Mouse (Mus musculus) erythroid progenitor cell, adult 5-6 weeks (primary cell): ENCODE data around the gene Lrrc4b. TPM values are rescaled to one million over a fixed set of nuclear protein-coding genes. Genes with fewer than 3 reads are reported as not detected.

ENCODE experiments used
- ATAC-seq: replicated peaks from 2 replicates; pipeline ENCODE4 v1.8.0; 2016; ENCODE audit warnings: moderate number of reproducible peaks, mild to moderate bottlenecking, moderate TSS enrichment, inconsistent platforms; ENCODE audit not compliant: poor library complexity, low FRiP score, severe bottlenecking
- total RNA-seq, 2 experiments: library from RNA; stranded (forward) in 1 of 2; stranded (reverse) in 1 of 2; fragments of 150-400 nt in 1 of 2; fragments of 186-747, 209-891 nt in 1 of 2; gene quantifications; 2 replicates each; pipeline versions ENCODE4 v1.2.3 to v1.2.4; 2015 to 2017; ENCODE audit warnings: low replicate concordance in 2 of 2

Lrrc4b gene
- total RNA-seq, 2 experiments from 2014 or later, result not detected

DNA sequence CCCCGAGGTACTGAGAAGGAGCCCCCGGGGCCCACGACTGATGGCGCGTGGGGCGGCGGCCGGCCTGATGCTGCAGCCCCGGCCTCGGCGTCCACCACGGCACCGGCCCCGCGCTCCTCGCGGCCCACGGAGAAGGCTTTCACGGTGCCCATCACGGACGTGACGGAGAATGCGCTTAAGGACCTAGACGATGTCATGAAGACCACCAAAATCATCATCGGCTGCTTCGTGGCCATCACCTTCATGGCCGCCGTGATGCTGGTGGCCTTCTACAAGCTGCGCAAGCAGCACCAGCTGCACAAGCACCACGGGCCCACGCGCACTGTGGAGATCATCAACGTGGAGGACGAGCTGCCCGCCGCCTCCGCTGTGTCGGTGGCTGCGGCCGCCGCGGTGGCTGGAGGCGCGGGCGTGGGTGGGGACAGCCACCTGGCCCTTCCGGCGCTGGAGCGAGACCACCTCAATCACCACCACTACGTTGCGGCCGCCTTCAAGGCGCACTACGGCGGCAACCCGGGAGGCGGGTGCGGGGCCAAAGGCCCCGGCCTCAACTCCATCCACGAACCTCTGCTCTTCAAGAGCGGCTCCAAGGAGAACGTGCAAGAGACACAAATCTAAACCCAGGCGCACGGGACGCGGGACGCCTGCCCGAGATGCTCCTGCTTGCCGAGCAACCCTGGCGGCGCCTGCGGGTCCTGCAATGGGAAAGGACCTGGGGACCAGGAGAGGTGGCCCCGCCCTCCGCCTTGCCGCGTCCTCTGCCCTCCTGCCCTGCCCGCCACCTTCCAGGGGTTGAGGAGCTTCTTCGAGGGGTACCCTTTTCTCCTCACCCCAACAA, 33.6 kb downstream of the Lrrc4b start:
- 0 out of 2 replicates have a peak, but pooled peaks have one; percentile 41 for ATAC-seq

GRCm38 (mm10) chr7:44463056-44463425, 34.2 kb downstream of the Lrrc4b start:
- ATAC-seq, result no peak

- no peak for ATAC-seq
Measured at GRCm38 (mm10) chr7:44463556-44464225, 34.9 kb downstream of the Lrrc4b start.

DNA sequence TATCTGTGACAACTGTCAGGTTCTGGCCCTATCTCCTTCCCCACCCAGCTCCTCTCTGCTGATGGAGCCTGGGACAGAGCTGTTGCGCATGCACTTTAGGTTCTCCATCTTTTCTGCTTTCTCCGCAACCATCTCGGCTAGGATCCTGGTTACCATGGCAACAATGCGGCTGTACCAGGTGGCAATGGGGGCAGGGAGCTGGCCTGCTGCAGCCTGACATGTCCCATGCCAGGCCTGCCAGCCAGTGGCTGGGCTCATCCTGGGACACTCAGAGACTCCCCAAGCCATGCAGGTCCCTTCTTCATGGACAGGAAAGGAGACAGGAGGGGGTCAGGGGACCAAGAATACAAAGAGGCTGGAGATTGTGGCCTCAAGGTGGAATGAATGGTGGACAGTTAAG, 35.7 kb downstream of the Lrrc4b start:
- no peak for ATAC-seq

DNA sequence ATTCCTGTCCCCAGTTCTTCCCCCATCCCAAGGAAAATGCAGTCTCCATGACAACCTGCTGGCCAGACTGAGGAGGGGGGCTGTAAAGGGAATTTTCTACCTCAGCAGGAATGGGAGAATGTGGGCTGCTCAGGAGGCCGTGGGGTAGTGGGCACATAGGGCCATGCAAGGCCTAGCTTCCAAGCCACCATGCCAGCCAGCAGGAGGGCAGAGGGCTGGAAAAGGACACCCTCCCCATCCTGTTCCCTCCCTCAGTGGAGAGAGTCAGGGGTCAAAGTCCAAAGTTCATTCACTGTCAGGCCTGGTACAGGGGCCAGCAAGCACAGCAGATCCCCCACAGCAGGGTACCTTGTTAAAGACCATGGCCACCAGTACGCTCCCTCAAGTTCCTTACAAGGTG, 36.3 kb downstream of the Lrrc4b start, which contains the start of gene Aspdh:
TSS of gene Aspdh (plus strand) at position 281 of the 400 bp plus-strand sequence.
- ATAC-seq, result no peak

DNA sequence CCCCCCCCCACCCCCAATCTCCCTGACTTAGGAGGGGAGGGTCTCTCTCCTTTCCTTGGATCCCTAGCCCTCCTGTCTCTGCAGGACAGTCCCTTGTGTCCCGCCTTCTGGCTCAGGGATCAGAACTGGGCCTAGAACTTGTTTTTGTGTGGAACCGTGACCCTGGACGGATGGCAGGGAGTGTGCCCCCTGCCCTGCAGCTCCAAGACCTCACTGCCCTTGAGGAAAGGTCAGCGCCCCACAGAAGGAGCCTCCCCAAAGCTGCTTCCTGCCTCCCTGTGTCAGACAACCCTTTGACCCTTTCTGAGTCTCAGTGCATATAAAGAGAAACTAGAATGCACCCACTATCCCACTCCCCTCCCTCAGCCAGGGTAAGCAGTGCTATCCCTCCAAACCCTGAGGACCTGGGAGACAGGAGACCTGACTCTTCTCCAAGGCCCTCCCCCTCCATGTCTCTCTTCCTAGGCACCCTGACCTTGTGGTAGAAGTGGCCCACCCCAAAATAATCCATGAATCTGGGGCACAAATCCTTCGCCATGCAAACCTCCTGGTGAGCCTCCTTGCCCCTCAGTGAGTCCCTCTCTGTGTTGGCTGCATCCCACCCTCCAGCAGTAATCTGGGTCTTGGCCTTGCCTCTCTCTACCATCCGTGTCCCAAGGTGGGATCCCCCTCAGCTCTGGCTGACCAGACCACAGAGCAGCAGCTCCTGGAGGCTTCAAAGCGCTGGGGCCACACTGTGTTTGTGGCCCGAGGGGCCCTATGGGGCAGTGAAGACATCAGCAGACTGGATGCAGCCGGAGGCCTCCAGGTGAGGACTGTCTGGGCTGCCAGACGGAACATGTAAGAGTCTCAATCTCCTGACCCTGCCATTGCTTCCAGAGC, 37.4 kb downstream of the Lrrc4b start:
- no peak for ATAC-seq

DNA sequence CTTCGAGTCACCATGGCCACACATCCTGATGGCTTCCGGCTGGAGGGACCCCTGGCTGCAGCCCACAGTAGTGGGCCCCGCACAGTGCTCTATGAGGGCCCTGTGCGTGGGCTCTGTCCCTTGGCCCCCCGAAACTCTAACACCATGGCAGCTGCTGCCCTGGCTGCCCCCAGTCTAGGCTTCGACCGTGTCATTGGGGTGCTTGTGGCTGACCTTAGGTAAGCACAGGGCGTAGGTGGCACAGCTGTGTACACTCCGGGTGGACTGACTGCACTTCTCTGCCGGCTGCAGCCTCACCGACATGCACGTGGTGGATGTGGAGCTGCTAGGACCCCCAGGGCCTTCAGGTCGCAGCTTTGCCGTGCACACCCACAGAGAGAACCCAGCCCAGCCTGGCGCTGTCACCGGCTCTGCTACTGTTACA, 38.1 kb downstream of the Lrrc4b start:
- ATAC-seq, result no peak

DNA sequence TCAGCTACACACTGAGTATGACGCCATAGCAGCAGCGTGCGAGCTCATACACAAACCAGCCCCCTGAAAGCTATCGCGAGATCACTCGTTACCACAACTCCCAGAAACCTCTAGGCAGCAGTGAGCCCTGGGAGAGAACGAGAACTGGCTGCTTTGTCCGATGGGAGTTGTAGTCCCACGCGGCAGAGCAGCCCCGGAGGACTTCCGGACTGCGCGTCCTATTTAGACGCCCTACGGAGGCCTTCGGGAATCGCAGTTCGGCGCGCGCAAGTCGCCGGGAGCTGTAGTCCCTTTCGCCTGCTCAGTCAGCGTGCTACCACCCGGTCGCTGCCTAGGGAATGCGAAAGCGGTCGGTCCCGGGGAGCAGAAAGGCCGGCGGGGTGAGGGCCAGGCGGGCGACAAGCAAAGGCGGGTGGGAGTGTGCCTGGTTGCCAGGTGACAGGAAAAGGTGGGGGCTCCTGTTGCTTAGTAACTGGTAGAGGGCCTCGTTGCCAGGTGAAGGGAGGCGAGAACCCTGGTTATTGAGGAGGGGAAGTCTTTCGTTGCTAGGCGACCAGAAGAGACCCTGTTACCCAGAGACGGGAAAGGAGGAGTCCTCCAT, 39.1 kb downstream of the Lrrc4b start, which contains the start of gene Josd2:
TSS of gene Josd2 (plus strand) at position 170 of the 601 bp plus-strand sequence.
- peak; percentile 75 for ATAC-seq

- 0 out of 2 replicates have a peak, but pooled peaks have one; percentile 18 for ATAC-seq
Measured at GRCm38 (mm10) chr7:44468644-44469285, 39.9 kb downstream of the Lrrc4b start.

DNA sequence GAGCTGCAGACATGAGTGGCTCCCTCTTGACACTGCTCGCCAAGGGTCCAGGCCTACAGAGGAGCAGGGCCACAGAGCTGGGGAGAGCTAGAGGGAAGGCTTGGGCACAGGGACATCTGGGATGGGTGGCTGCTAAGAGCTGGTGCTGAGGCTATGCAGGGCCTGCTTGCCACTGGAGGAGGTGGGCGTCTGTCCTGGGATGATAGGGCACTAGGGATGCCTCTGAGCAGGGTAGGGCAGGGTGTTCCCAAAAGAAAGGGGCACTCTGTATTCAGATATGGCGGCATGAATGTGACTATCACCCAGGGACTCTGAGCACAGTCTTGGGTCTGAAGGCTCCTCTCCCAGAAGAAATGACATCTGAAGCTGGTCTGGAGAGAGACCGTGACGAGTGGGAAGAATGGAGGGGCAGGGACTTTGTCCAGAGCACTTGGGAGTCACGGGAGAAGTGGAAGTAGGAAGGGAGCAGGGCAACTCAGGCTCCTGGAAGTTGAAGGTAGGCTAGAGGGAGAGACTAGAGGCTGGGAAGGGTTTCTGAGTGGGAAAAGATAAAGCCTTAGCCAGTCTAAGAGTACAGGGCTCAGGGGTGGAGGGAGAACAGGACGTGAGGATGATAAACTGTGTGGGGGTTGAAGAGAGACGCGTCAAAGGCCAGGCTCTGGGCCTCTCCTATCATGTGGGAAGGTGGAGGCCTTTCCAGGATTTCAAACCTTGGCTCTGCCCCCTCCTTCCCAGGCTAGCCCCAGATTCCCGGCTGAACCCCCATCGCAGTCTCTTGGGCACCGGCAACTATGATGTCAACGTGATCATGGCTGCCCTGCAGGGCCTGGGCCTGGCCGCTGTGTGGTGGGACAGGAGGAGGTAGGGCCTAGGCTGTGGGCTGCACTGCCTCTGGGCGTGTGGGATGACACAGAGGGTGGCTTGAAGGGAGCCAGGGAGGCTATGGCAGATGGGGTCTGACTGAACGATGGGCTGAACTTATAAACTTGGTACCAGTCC, 41.2 kb downstream of the Lrrc4b start:
- peak; percentile 39 for ATAC-seq

GRCm38 (mm10) chr7:44470696-44471612, 42.1 kb downstream of the Lrrc4b start:
- ATAC-seq, result no peak

- ATAC-seq, result no peak
Measured at GRCm38 (mm10) chr7:44471880-44472557, 43.2 kb downstream of the Lrrc4b start.

DNA sequence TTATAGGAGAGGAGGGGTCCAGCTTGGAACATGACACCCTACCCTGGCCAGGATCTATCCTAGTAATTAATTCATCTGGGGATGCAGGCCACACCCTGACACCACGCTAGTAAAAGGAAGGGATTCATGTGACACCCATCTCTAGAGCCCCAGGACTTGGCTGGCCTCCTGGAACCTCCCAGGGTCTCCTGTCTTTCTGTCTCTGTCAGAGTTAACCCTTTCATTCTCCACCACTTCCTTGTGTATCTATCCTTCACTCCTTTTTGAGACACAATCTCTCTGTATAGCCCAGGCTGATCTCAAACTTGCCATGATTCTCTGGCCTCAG, 43.7 kb downstream of the Lrrc4b start:
- no peak for ATAC-seq

GRCm38 (mm10) chr7:44472961-44473646, 44.3 kb downstream of the Lrrc4b start:
- no peak for ATAC-seq

DNA sequence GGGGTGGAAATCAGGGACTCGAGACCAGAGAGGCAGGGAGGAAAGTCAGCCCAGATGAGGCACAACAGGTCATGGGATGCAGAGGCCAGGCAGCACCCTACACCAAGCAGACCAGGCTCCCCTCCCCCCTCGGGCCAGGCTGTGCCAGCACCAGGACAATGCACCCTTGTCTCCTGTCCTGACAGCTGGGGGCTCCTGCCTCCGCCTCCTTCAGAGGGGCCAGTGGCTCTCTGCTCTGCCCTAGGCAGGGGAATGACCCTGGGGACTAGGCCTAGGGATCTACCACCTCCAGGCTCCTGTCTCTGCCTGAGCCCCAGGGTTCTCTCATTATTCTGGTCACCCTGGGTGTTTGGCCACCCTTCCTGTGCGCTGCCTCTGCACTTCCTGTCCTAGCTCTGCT, 45.6 kb downstream of the Lrrc4b start:
- ATAC-seq, result no peak

DNA sequence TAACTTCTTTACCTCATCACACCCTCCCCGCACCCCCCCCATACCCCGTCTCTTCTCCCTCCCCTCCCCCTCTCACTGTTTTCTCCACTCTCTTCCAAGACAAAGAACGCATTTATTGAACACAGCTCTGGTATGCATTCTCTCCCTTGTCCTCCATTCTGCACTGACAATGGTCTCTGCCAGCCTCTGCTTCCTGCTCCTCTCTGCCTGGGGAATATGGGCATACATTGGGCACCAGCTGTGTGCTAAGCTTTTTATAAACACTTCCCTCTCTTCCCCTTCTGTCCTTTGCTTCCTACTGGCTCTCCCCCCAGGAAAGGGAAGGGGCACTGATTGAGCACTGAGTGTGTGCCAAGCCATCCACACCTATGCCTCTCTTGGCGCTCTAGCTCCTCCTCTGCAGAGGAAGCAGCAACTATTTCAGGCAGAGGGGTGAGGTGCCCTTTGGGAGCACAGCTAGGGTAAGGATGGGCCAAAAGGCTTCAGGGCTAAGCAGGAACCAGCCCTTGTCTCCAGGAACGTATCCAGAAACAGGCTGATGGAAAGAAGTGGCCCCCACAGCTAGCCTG, 46.3 kb downstream of the Lrrc4b start:
- ATAC-seq, result no peak
